Mouse (Mus musculus) heart, postnatal 4 days (tissue): ENCODE data around the gene Pex10. TPM values are rescaled to one million over a fixed set of nuclear protein-coding genes. Genes with fewer than 3 reads are reported as not detected.
A peak's percentile ranks its signal among the peaks of the same experiment; 100 is the strongest.

Experiments used
- DNase-seq: peaks from one replicate; pipeline ENCODE4 v3.0.0; 2021
- total RNA-seq, 2 experiments: library from RNA; stranded (reverse); gene quantifications; 2 replicates each; pipeline ENCODE4 v1.2.3; 2021

Gene Pex10
- total RNA-seq = 10 to 100 TPM; 16.6 to 17.1 TPM

- DNase-seq = peak; percentile 98
Observed at GRCm38 (mm10) chr4:155066834-155067522, at the start of gene Pex10. TSS of gene Pex10 (plus strand) at chr4:155067016.

GRCm38 (mm10) chr4:155017253-155017878, 49.5 kb upstream of the Pex10 start:
- DNase-seq = no peak

- DNase-seq = no peak
Observed at GRCm38 (mm10) chr4:155018066-155018465, 48.8 kb upstream of the Pex10 start.

GRCm38 (mm10) chr4:155018601-155019335, 48.0 kb upstream of the Pex10 start:
- peak; percentile 68 for DNase-seq

GRCm38 (mm10) chr4:155019336-155019847, 47.4 kb upstream of the Pex10 start:
- peak; percentile 25 for DNase-seq

- no peak for DNase-seq
Observed at GRCm38 (mm10) chr4:155020141-155020540, 46.7 kb upstream of the Pex10 start.

GRCm38 (mm10) chr4:155020813-155021212, 46.0 kb upstream of the Pex10 start:
- no peak for DNase-seq

GRCm38 (mm10) chr4:155022228-155022855, 44.5 kb upstream of the Pex10 start:
- no peak for DNase-seq

- no peak for DNase-seq
Observed at GRCm38 (mm10) chr4:155024170-155025010, 42.4 kb upstream of the Pex10 start.

GRCm38 (mm10) chr4:155033115-155033514, 33.7 kb upstream of the Pex10 start:
- no peak for DNase-seq

- DNase-seq = no peak
Observed at GRCm38 (mm10) chr4:155034202-155034601, 32.6 kb upstream of the Pex10 start.

GRCm38 (mm10) chr4:155034787-155035186, 32.0 kb upstream of the Pex10 start:
- DNase-seq = no peak

- no peak for DNase-seq
Observed at GRCm38 (mm10) chr4:155040197-155040596, 26.6 kb upstream of the Pex10 start.

- no peak for DNase-seq
Observed at GRCm38 (mm10) chr4:155040696-155041095, 26.1 kb upstream of the Pex10 start.

- DNase-seq = no peak
Observed at GRCm38 (mm10) chr4:155042606-155043288, 24.1 kb upstream of the Pex10 start.

- DNase-seq = no peak
Observed at GRCm38 (mm10) chr4:155043289-155043625, 23.6 kb upstream of the Pex10 start.

- DNase-seq = no peak
Observed at GRCm38 (mm10) chr4:155046636-155047035, 20.2 kb upstream of the Pex10 start.

- DNase-seq = no peak
Observed at GRCm38 (mm10) chr4:155050116-155050515, 16.7 kb upstream of the Pex10 start.

- no peak for DNase-seq
Observed at GRCm38 (mm10) chr4:155056724-155057123, 10.1 kb upstream of the Pex10 start, which contains the start of gene Plch2. TSS of gene Plch2 (minus strand) at chr4:155056784.

- DNase-seq = no peak
Observed at GRCm38 (mm10) chr4:155058325-155058724, 8.5 kb upstream of the Pex10 start.

GRCm38 (mm10) chr4:155063895-155064294, 2.9 kb upstream of the Pex10 start:
- no peak for DNase-seq
